Mouse (Mus musculus) heart, postnatal 0 days (tissue): ENCODE results near the gene Acot12.
"Not testable (repeated sequence)": the region's sequence is repeated elsewhere in the genome, so short reads cannot be mapped to it uniquely, and the experiment has no call there.

Experiments
- CTCF ChIP-seq: IDR thresholded peaks from 2 replicates; pipeline ENCODE4 v1.5.1; 2016; ENCODE audit warnings: antibody characterized with exemption, control low read depth, low read depth
- EP300 ChIP-seq: IDR thresholded peaks from 2 replicates; pipeline ENCODE4 v1.6.1; 2016; ENCODE audit warnings: antibody characterized with exemption, low read depth

- not testable (repeated sequence) for TF ChIP-seq CTCF, EP300
Observed at GRCm38 (mm10) chr13:91763654-91764053, 22.3 kb downstream of the Acot12 start.
